Mouse (Mus musculus) thymus, postnatal 14 days (tissue): ENCODE measurements at regions not wholly inside any gene's neighbourhood (a gene's known extent, or its start where the extent isn't known, plus 50 kb on each side); places are given as distances from the start of the nearest gene placed in this dataset.

Experiments
- DNase-seq: peaks from one replicate; pipeline ENCODE4 v3.0.0; 2021

DNA sequence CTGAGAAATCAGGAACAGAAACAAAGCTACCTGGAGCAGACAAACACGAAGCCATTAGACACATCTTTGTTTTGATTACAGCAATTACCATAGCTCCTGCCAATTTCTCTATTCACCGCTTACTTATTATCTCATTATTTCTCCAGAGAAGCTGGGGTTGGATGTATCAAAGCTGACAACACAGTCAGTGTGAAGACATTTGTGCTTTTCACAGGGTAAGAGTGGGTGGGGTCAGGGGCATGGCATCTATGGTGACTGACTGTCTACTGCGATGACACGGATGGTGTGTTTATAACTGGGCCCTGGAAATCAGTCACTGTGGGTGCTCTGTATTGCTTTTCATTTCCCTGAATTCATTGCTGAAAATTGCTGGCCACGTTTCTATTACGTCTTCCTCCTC lies 815.0 kb upstream of the Adgrl2 start:
- no peak for DNase-seq

DNA sequence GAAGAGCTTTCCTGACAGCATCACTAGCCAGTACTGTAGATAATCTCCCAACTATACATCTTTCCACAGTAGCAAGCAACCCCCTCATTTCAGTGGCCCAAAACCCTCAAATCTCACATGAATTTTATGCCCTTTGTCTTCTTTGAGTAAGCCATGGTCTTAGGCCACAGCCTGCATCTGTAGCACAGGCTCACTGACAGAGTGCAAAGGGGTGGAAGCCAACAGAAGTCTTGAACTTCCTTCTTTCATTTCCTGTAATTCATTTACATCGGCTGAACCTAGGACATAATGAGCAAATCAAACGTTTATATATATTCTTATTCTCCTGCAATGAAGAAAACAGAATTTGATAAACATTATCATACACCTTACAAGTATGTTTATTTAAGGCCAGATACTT lies 805.8 kb upstream of the Adgrl2 start:
- no peak for DNase-seq

DNA sequence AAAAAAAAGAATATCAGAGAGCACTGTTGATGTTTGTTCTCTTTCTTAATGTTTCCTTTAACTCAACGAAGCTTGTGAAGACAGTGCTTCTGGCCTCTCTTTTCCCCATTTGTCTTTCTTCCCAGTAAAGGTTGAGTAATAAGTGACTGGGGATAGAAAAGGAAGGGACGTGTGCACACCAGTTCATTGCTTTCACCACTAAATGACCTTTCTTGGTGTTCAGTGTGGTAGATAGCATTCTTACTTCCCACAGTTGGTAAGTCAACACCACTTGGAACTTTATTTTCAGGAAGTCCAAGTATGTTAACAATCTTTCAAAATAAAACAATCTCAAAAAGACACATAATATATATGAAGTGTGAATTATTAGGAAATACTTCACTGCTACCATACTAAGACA lies 801.2 kb upstream of the Adgrl2 start:
- DNase-seq: no peak

DNA sequence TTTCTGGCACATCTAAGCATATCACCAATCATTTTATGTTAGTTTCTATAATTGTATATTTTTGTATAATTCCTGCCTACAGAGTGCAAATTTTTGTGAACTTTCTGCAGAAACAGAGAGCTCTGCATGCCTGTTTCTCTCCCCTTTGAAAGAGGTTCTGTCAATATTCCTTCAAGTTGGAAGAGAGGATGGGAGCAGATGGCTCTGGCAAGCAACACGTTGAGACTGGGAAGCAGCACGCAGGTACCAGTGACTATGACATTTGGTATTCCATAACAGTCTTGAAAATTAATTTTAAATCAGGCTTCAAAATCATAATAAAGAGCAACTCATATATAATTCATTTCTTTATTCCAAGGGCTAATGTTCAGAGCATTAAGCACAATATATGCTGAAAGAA lies 795.7 kb upstream of the Adgrl2 start:
- no peak for DNase-seq

DNA sequence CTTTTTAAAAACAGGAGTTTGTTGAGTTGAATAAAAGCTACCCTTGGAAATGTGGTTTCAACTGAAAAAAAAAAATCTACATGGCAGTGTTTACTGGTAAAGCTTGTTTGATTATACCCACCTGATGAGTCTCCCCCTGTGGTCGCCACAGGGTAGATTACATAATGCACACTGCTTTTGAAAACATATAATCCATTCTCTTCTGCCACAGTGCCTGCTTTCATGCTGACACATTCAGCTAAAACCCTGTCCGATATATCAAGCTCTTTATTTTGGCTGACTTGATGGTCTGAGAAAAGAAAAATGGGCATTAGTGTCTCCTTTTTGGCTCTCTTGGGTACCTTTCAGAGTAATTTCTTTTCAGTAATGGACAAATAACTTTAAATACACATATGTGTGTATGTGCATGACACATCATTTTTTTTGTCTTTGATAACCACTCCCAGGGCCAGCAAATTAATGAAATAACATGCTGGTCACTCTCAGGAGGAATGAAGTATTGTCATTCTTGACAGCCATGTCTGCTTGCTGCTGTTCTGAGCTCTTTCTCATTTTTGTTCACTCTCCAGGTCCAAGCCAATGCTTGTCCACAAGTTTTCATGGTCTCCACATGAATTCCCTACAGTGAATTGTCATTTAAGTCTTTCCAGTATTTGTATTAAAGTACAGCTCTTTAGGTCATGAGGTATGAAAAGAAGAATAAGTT lies 793.7 kb upstream of the Adgrl2 start:
- no peak for DNase-seq

DNA sequence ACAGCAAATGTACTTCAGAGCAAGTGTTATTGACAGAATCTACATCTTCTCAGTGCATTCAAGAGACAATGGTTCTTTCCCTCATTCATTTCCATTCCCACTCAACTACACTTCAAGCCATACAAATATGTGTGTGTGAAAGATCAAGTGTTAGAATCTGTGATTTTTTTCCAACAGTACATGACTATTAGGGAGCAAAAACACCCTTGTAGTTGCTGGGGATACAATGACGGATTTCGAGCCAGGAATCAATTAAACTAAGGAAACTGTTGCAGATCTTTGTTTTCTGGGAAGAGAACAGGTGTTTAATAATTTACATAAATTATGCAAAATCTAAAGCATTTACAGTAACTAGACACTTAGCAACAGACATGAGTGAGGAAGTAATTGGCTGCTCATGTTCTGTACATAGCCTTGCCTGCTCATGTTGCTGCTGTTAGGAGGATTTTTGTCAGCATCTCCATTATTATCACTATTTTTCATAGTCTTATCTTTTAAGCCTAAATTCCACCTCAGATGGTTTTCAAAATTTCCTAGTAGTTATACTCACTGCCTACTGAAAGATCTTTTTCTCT lies 777.6 kb upstream of the Adgrl2 start:
- DNase-seq: no peak

DNA sequence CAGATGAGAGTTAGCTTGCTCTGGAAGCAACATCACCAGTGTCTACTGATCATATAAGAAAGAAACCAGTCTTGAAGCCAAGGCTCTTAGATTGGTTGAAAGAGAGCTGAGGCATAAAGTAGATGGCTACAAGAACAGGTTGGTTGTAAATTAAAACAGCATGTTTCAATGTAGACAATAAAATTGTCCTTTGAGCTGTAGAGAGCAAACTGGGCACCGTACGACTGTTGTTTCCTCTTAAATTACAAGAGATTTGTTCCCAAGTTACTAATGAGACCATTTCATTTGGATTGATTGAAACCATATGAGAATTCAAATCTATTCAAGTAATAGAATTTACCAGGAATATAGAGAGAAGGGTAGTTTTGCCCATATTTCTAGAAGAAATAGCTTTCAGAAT lies 770.9 kb upstream of the Adgrl2 start:
- DNase-seq: no peak

DNA sequence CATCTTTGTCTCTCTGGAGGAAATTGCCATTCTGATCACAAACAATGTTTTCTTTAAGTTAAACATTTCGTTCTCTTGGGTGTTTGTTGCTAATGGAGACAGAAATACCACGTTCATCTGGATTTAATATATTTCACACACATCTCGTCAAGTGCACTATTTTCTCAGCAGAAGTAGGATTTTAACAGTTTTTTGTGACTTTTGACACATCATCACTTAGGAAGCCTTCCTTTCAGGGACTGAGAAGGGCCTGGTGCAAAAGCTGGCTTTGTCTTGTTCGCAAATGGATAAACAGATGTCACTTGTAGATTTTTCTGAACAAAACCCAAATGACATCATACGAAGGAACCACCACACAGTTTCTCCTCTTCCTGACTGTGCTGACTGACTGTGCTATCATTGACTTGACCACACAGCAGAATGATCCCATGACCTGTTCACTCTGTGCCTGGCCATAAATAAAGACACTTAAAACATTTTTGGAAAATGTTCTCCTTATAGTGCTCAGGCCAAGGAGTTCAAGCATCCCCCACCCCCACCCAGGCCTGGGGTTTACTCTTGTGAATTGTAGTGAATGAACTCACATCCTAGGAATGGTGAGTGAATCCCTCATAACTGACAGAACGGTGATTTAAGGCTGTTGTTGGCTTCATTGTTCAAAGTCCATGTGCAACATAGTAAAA lies 767.7 kb upstream of the Adgrl2 start:
- DNase-seq: no peak

DNA sequence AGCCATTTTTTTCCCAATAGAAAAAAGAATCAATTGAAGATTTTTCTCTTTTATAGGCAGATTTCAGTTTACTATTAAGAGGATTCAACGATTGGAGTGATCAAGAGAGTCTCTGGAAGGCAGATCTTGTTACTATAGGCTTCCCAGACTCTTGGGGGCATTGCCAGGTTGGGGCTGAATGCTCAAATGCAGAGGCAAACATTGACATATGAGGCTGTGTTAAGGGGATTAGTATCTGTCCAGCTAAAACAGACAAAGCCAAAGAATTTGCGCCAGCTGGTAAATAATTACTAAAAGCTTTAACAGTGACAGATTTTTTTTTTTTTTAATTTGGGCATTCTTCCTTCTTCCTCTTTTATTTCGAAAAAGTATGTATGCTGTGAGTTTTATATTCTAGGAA lies 745.7 kb upstream of the Adgrl2 start:
- no peak for DNase-seq

DNA sequence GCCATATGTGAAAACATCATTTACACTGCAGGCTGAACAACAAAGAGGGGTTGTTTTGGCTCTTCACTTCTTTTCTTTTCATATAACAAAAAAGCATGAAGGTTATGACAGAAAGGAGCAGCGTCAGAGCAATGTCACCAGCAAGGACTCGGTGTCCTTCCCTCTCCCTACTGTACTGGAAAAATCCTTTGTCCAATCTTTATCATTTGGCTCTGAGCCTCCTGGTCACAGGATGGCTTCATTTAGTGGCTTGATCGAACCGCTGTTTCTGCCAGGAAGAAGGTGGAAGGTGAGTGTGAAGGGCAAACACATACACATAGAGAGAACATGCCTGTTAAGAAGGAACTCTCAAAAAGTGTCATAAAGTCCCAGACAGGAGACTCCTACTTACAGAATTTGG lies 735.9 kb upstream of the Adgrl2 start:
- DNase-seq: no peak

DNA sequence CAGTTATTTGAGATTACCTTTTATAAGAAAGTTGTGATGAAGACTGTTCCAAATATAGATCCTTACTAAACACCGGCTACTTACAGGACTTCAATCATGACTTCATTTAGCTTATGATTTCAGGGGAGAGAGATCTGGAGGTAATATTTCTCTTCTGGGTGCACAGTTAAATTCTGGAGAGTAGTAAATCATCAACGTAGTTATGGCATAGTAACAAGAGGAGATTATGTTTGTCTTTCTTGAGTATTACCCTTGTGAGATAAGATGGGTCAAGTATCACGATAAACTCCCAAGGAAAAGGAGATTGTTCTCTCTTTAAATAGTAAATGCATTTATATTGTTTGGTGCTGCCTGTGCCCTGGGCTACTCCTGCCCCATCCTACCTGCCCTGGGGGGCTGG lies 734.5 kb upstream of the Adgrl2 start:
- DNase-seq: no peak

DNA sequence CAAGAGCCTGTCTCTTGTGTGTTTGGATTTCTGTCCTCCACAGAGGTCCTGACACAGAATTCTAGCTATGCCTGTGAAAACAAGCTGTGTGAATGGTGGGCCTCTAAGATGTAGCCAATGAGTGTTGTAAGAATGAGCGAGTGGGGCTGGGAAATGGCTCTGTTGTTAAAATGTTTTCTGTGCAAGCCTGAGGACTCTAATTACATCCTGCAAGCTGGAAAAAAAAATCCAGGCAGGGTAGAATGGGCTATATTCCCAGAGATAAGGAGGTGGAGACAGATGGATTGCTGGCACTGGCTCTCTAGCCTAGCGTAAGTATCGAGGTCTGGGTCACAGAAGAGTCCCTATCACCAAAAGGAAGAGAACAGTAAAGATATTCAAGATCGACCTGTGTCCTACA lies 731.5 kb upstream of the Adgrl2 start:
- no peak for DNase-seq

DNA sequence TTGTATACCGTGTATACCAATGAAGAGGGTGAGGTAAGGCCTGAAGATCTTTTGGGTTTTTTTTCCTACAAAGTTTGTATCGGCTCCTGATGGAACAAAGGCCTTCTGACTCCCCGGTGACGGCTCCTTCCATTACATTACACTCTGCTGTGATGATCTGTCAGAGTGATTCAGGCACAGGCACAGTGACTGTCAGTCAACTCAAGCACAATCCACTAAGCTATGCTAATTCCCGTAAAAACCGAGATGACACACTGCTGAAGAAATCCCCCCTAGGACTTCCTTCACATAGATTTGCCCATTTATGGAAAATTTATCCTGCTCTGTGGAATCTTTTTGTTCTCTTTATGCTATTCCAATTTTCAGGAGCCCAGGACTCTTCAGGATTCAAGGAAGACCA lies 730.0 kb upstream of the Adgrl2 start:
- DNase-seq: no peak

DNA sequence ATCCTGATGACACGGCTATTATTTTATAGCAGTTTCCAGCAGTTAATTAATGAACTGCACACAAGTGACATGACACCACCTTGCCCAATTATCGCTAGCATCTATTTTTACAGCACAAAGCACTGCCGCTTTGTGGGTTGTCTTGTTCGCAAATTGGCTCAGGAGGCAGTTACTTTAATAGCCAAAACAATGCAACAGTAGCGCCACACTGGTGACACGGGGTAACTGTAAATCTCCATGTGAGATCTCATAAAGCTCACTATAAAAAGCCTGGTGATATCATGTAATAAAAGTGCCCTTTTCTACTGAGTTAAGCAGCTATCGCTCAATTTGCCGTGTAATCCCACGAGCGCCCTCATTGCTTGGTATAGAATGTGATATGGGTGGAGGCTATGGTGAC lies 715.4 kb upstream of the Adgrl2 start:
- no peak for DNase-seq

DNA sequence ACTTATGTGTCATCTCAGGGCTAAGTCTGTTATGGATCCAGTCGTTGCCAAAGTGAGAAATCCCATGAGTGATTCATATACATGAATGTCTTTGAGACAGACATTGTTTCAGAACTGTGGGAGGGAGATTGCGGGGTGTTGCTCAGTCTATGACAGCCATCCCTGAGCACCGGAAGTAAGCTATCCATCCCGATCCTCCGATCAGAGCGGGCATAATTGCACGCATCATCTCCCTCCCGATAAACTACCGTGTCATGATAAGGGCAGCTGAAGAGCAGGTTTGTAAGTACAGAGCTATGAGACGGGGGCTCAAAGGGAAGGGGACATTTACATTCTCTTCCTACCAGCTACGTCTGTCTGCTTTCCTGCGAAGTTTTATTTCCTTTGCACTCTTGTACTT lies 715.0 kb upstream of the Adgrl2 start:
- no peak for DNase-seq

DNA sequence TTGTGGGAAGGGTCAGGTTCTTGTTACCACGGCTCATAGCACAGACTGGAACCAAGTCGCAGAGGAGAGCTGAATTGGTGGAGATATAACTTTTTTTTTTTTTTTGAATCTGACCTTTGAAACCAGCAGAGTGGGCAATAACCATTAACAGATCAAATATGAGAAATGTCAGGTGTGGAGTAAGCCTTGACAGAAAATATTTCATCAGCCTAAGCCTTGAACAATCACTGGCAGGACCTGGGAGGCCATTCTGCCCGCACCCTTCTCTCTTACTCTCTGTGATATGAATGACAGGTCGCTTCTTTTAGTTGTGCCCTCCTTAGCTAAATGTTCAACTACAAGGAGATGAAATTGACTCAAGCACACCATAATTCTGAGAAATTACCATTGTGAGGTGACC lies 714.1 kb upstream of the Adgrl2 start:
- no peak for DNase-seq

DNA sequence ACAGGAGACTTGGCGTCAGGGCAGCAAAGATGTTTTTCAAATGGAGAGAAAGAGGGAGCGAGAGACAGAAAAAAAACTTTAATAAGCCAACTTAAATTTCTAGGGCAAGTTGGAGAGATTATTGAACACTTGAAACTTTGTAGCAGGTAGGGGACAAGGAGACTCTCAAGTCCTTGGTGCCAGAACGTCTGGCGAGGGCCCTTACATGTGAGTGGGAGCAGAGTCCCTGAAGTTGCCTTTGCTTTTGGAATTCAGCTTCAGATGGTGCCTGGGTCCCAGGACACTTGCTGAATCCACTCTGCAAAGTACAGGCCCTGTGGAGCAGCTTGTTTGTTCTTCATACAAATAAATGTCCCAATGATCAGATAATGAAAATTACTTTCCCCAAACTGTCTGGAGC lies 693.2 kb upstream of the Adgrl2 start:
- DNase-seq: no peak

DNA sequence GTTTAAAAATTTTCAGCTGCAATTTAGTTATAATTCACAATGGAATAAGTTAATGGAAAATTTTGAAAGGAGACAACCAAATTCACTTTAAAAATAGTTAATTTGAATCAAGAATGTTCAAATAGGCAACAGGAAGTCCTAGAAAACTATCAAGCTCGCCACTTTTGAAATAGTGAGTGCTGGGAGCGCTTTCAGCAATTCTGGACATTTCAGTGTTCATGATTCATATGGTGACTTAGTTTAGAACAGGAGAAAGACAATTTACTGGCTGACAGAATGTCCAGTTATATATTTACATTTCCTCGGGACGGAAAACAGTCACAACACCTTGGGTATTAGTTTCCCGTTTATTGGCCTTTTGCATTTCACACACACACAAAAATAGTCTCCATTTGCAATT lies 691.9 kb upstream of the Adgrl2 start:
- DNase-seq: no peak

DNA sequence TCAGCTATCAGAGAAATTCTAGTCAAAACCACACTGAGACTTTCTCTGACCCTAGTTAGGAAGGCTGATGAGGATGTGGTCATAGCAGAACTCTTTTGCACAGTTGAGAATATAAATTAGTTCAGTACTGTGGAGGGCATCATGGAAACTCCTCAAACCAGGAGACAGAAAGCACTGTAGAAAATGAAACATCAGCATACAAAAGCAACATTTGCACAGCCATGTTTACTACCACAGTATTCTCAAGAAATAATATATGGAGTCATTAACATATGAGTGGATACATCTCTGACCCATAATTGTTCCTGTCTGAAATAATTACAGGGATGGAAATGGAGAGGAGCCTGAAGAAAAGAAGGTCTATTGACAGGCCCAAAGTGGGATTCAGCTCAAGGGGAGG lies 683.6 kb upstream of the Adgrl2 start:
- no peak for DNase-seq

DNA sequence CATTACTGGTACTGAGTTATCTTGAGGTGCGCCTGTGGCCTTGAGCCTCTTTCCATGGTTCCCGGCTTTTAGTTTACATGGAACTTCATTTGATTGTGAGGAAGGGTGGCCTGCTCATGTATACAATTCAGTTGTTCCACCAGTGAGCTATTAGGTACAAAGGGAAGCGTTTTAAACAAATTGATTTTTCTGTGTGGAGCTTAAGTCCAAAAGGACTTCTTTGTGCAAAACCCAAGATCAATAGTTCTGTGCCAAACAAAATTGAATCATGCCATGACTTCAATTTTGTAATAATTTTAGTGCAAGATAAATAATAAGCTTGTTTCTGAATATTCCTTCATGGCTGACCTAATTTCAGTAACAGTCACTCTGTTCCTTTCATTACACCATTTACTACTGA lies 674.3 kb upstream of the Adgrl2 start:
- no peak for DNase-seq

DNA sequence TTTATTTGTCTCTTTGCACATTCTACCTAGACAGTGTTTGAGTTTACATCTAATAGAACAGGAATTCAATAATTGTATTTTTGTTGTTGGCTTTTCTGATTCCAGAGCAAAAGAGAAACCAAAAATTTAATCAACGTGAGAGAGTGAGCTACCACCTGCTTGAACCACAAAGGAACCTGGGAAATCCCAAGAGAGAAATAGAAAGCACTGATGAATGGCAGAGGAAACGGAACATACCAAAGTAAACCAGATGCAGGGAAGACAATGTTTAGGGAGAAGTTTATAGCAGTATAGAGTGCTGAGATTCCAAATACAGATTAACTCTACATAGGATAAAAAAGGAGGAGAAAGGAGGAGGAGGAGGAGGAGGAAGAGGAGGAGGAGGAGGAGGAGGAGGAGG lies 648.0 kb upstream of the Adgrl2 start:
- DNase-seq: no peak

DNA sequence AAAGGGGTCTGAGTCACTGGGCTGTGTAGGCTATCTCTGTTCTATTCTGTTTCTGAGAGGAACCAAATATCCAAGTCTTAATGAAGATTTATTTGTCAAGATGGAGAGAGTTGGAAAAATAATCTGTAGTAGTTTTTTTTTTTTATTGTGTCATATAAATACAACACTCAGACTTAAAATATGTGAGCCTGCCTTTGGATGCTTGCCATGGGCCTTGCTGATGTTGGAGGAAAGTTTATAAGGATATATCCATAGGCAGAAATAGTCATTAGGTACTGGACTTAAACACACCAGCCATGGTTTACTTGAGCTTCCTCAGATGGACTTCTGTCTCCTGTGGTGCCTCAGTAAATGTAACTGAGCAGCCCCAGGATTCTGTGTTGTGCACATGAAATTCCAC lies 635.8 kb upstream of the Adgrl2 start:
- DNase-seq: no peak

DNA sequence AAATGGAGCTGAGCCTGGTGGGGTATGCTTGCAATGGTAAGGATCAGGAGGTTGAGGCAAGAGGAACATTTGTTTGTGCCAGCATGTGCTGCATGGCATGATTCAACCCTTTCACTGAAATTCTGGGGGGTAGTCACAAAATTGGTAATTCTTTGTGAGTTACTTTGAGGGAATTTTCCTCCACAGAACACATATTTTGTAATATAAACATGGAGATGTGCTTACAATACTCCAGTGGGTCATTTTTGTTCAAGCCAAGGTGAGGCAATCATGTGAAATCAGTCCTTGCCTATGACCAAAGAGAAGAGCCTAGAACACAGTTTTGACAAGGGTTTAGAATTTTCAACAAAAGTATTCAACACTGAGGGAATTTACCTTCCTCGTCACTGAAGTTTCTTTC lies 635.1 kb upstream of the Adgrl2 start:
- DNase-seq: no peak

DNA sequence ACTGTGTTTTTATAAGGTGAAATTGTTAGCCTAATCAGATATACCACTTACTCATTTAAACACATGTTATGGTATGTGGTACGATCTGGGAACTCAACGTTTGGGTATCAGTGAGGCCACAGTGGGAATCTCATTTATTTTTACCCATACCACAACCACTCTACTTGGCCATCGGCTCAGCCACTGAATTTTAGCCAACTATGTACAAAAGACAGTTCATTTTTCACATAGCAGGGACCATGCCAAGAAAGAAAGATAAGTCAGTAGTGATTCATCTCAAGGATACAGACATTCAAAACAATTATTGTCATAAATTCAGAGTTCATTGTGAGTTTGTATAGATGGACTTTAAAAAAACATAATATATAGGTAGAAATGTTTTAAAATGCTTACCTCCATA lies 634.7 kb upstream of the Adgrl2 start:
- DNase-seq: no peak
